Mouse (Mus musculus) erythroblast, embryonic 14.5 days (primary cell): ENCODE results near the gene Cers5.

Experiments used
- GATA1 ChIP-seq: IDR thresholded peaks from 2 replicates; pipeline ENCODE4 v1.6.1; 2012; ENCODE audit warnings: low read length, inconsistent platforms, mixed read lengths
- TAL1 ChIP-seq: IDR thresholded peaks from 3 replicates; pipeline ENCODE4 v1.6.1; 2012; ENCODE audit warnings: low read length, inconsistent platforms, mixed read lengths

- TF ChIP-seq GATA1 (no peak), TAL1 (no peak)
These were observed 29.3 kb upstream of the Cers5 start for GRCm38 (mm10) chr15:99801885-99802572.
